Mouse (Mus musculus) heart, adult 2 months (tissue): ENCODE measurements around the gene Dstn.
A peak's percentile ranks its signal among the peaks of the same experiment; 100 is the strongest.

Source experiments
- CTCF ChIP-seq: fragments of 200-600 bp; IDR thresholded peaks from 2 replicates; pipeline ENCODE4 v1.8.1; 2022; ENCODE audit warnings: antibody characterized with exemption, mild to moderate bottlenecking, moderate library complexity
- EP300 ChIP-seq: fragments of 200-500 bp; IDR thresholded peaks from 2 replicates; pipeline ENCODE4 v1.6.1; 2011; ENCODE audit warnings: low read depth, low read length, control low read depth; ENCODE audit not compliant: insufficient read depth
- POLR2A ChIP-seq: fragments of 200-500 bp; IDR thresholded peaks from 2 replicates; pipeline ENCODE4 v1.6.1; 2011; ENCODE audit warnings: mild to moderate bottlenecking, low read depth, low read length, control low read depth; ENCODE audit not compliant: insufficient read depth

GRCm38 (mm10) chr2:143914760-143915599 is at the start of gene Dstn:
- TF ChIP-seq CTCF = no peak
- peak; percentile 98 for TF ChIP-seq POLR2A
- TF ChIP-seq EP300 = peak; percentile 55; the same call in 1 of the 2 replicates
